Mouse (Mus musculus) ovary, postnatal 10 days (tissue): ENCODE results near the gene Wwtr1.

ENCODE experiments used
- DNase-seq: peaks from one replicate; pipeline ENCODE4 v3.0.0; 2022; ENCODE audit warnings: low spot score

Wwtr1 gene

GRCm38 (mm10) chr3:57558761-57559160 lies 16.9 kb downstream of the Wwtr1 start:
- no peak for DNase-seq

GRCm38 (mm10) chr3:57557408-57557807 lies 18.3 kb downstream of the Wwtr1 start:
- DNase-seq: no peak

- no peak for DNase-seq
Observed at GRCm38 (mm10) chr3:57555560-57555959, 20.1 kb downstream of the Wwtr1 start.

- no peak for DNase-seq
Observed at GRCm38 (mm10) chr3:57554890-57555239, 20.8 kb downstream of the Wwtr1 start.

GRCm38 (mm10) chr3:57554124-57554889 lies 21.4 kb downstream of the Wwtr1 start:
- no peak for DNase-seq

- no peak for DNase-seq
Observed at GRCm38 (mm10) chr3:57553108-57553507, 22.6 kb downstream of the Wwtr1 start.

GRCm38 (mm10) chr3:57551210-57551609 lies 24.5 kb downstream of the Wwtr1 start:
- DNase-seq: no peak

GRCm38 (mm10) chr3:57550468-57551185 lies 25.1 kb downstream of the Wwtr1 start:
- no peak for DNase-seq

- no peak for DNase-seq
Observed at GRCm38 (mm10) chr3:57544154-57544553, 31.6 kb downstream of the Wwtr1 start.

- DNase-seq: no peak
Observed at GRCm38 (mm10) chr3:57542848-57543380, 32.8 kb downstream of the Wwtr1 start.

GRCm38 (mm10) chr3:57541205-57541604 lies 34.5 kb downstream of the Wwtr1 start:
- DNase-seq: no peak

GRCm38 (mm10) chr3:57540474-57540873 lies 35.2 kb downstream of the Wwtr1 start:
- DNase-seq: no peak

GRCm38 (mm10) chr3:57535483-57536185 lies 40.1 kb downstream of the Wwtr1 start:
- no peak for DNase-seq

GRCm38 (mm10) chr3:57534450-57534849 lies 41.3 kb downstream of the Wwtr1 start:
- DNase-seq: no peak

GRCm38 (mm10) chr3:57533876-57534275 lies 41.8 kb downstream of the Wwtr1 start:
- DNase-seq: no peak

GRCm38 (mm10) chr3:57532991-57533725 lies 42.6 kb downstream of the Wwtr1 start:
- DNase-seq: no peak

GRCm38 (mm10) chr3:57530836-57531235 lies 44.9 kb downstream of the Wwtr1 start:
- DNase-seq: no peak

GRCm38 (mm10) chr3:57530221-57530620 lies 45.5 kb downstream of the Wwtr1 start:
- no peak for DNase-seq

GRCm38 (mm10) chr3:57527154-57527553 lies 48.6 kb downstream of the Wwtr1 start:
- no peak for DNase-seq

- no peak for DNase-seq
Observed at GRCm38 (mm10) chr3:57523093-57523492, 52.6 kb downstream of the Wwtr1 start.

- no peak for DNase-seq
Observed at GRCm38 (mm10) chr3:57521876-57522275, 53.8 kb downstream of the Wwtr1 start.

GRCm38 (mm10) chr3:57519995-57520394 lies 55.7 kb downstream of the Wwtr1 start:
- DNase-seq: no peak
